Mouse (Mus musculus) urinary bladder, adult 2 months (tissue): Measurements from ENCODE around the gene Agr2. TPM values are rescaled to one million over a fixed set of nuclear protein-coding genes. Genes with fewer than 3 reads are reported as not detected.

Experiments
- DNase-seq: peaks from one replicate; pipeline ENCODE4 v3.0.0; 2022; ENCODE audit warnings: low spot score
- polyA plus RNA-seq: library from polyadenylated mRNA; depleted of rRNA; stranded (reverse); fragments of >200 nt; gene quantifications from 2 replicates; pipeline ENCODE4 v1.2.3, GENCODE M21; 2012; rRNA removed

Agr2 gene
- polyA plus RNA-seq, 1 experiment: 5.1 TPM

DNA sequence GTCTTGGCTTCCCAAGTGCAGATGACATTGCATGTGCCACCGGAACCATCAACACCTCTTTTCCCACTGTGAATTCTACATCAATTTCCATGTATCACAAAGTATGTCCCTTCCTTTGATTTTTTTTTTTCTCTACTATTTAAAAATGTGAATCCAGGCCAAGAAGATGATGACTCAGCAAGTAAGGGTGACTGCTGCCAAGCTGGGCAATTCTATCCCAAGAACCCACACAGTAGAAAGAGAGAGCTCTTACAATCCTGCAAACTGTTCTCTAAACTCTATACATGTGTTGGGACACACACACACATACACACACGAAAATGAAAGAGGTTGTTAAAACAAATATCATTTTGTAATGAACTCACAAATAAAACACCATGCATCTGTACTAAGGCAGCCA is 34.5 kb downstream of the Agr2 start:
- no peak for DNase-seq

DNA sequence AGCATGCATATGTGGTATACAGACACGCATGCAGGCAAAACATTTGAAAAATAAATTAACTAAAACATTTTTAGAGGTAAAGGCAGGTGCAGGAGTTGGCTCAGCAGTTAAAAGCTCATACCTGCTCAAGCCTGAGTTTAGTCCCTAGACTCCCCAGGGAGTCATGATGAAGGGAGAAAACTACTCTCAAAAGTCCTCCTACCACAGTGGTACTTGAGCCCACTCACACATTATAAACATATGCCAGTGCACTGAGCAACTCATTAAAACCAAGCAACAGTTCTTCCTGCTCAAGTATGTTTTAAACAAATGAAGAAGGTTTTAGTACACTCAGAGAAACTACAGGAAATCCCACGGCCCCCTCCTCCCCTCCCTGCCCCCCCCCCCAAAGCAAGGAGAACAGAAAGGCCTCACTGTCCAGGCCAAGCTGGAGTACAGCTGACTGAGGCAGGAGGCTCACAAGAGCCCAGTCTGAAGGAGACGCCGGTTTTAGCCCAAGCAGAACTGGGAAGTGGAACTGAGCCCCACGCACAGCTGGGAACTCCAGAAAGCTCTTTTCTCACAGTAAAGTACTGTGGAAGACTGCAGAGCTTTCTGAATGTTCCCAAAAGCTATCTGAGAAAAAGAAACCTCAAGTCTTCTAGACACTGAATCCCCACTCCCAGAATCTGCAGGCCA is 36.4 kb downstream of the Agr2 start:
- no peak for DNase-seq

DNA sequence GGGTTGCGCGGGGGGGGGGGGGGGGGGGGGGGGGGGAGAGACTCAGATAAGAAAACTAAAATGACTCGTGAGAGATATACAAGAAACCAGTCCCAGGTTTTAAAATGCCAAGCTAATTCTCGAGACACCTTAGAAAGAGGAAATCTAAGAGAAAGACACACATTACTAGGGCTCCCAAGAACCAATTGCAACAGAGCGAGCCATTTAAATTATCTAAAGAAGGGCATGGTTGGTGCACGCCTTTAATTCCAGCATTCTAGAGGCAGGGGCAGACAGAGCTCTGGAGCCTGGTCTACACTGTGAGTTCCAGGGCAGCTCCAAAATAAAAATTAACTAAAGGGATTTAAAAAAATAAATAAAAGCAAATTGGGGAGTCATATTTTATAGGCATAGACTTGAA is 37.0 kb downstream of the Agr2 start:
- DNase-seq: no peak

GRCm38 (mm10) chr12:36030660-36031363 is 38.1 kb downstream of the Agr2 start:
- DNase-seq: no peak

- no peak for DNase-seq
Observed at GRCm38 (mm10) chr12:36032419-36032818, 39.7 kb downstream of the Agr2 start.

DNA sequence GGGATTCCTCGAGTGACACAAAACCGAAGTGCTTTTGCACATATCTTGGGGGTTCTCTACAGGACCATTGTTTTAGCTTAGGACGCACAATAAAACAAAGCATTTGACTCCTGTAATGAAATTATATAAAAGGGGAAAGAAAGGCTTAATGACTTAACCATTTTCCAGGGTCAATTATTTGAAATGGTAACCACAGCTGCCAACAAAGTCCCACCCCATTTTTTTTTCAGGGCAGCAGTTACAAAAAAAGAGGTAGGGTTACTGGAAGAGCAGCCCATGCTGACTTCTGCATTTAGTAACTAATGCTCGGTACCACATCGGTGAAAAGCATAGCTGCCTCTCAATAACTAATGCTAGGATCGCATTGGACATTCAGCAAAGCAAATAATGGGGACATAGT is 42.8 kb downstream of the Agr2 start:
- DNase-seq: no peak

GRCm38 (mm10) chr12:36036121-36036520 is 43.4 kb downstream of the Agr2 start:
- no peak for DNase-seq

DNA sequence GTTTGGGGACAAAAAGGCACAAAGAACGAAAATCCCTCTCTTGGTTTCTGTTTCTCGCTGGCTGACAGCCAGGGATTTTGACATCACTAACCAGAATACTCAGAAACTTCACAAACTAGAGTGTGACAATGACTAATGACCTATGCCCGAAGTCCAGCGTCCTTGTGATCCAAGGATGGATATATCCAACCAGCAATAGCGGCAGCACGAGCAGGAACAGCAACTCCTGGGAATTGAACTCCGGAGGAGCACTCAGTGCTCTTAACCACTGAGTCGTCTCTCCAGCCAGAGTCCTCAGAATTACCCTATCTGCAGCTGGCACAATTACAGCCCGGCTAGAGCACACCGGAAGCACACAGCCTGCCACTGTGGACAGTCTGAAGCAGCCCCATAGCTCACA is 44.1 kb downstream of the Agr2 start:
- no peak for DNase-seq

- DNase-seq: no peak
Observed at GRCm38 (mm10) chr12:36039541-36040084, 46.9 kb downstream of the Agr2 start.

GRCm38 (mm10) chr12:36040571-36041280 is 48.0 kb downstream of the Agr2 start:
- no peak for DNase-seq

DNA sequence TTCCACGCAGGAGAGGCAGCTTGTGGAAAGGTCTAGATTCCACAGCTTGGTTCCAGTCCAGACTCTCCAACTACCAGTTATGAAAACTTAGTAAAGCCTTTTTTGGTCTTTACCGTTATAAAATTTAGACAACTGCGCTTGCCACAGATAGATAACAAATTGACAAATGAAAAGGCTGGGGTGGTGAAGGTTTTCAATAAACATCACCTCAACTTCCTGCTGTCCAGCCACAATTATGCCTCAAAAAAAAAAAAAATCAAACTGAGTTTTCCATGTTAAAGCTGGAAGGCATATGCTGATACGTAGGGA is 48.5 kb downstream of the Agr2 start:
- no peak for DNase-seq

DNA sequence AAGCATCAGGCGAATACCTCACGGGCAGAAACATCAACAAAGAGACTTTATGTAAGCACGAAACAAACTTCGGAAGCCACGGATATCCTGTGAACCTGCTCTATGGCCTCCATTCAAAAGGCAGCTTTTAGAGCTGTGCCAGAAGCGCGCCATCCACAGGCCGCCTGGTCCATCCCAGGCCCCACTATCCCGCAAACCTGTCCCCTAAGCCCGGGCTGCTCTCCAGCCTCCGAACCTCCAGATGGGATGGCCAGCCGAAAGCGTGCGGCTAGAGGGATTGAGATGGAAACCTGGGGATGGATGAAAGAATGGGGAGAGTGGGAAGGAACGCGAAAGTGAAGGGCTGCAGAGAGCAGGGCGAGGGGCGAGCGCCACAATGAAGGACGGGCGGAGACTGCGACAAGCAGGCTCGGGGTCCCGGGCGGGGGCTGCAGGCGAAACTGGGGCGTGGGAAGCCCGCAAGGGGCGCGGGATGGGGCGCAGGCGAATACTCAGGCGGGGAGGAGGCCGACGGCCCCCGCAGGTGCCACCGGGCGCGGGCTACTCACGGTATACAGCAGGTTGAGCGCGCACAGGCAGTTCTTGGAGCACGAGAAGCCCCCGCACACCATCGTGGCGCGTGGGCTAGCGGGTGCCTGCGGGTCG is 49.1 kb downstream of the Agr2 start:
- DNase-seq: peak; percentile 45

- DNase-seq: peak; percentile 78
Observed at GRCm38 (mm10) chr12:36042348-36042778, 49.7 kb downstream of the Agr2 start, which contains the start of gene Tspan13. Gene Tspan13 (minus strand): TSS chr12:36042500.

GRCm38 (mm10) chr12:36044691-36045090 is 52.0 kb downstream of the Agr2 start:
- DNase-seq: no peak

- no peak for DNase-seq
Observed at GRCm38 (mm10) chr12:36046196-36046595, 53.5 kb downstream of the Agr2 start.

DNA sequence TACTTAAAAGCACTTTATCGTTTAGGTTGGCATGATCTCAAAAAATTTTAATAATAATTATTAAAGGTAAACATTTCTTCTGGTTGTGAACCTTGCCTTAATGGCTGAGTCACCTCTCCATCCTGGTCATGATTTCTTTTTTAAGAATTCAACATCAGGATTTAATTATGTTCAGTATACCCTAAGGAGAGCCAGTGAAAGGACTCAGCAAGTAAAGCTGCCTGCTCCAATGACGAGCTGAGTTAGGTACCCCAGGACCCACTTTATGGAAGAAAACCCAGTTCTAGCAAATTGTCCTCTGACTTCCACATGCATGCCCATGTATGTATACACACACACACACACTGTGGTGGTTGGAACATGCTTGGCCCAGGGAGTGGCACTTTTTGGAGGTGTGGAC is 54.9 kb downstream of the Agr2 start:
- DNase-seq: no peak

DNA sequence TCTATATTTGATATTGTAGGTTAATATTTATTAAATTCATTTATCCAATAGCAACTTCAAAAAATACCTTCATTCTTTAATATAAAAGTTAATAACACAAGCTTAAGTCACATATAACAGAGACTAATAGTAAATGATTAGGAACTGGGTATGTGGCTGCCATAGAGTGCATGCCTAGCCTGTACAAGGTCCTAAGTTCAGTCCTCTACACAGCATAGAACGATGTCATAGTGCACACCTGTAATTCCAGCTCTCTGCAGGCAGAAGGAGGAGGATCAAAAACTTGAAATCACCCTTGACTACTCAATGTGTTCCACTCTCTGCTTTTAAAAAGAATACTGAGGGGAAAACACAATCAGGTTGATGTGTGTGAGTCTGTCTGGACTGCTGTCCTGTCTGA is 57.6 kb downstream of the Agr2 start:
- no peak for DNase-seq

Other genes starting within 250 kb of the Agr2 start
- 0.08 and 0.09 TPM in 2 replicates for gene Agr3, start 67.3 kb upstream of the Agr2 start, polyA plus RNA-seq
- 111 and 116 TPM in 2 replicates for gene Tspan13, start 49.6 kb downstream of the Agr2 start, polyA plus RNA-seq
- 36.2 and 43.3 TPM in 2 replicates for gene Ankmy2, start 164.2 kb downstream of the Agr2 start, polyA plus RNA-seq
- gene Bzw2, start 165.2 kb downstream of the Agr2 start, polyA plus RNA-seq: 70.7 and 72.9 TPM in 2 replicates